Mouse (Mus musculus) brain, embryonic 14.5 days (tissue): ENCODE results near the gene Cdkl3. TPM values are rescaled to one million over a fixed set of nuclear protein-coding genes. Genes with fewer than 3 reads are reported as not detected.

Source experiments
- DNase-seq: peaks from one replicate; pipeline ENCODE4 v3.0.0-alpha.2; 2011; ENCODE audit warnings: low read depth
- CTCF ChIP-seq: fragments of 200-500 bp; IDR thresholded peaks from 2 replicates; pipeline ENCODE4 v1.5.1; 2012; ENCODE audit warnings: inconsistent platforms, mild to moderate bottlenecking, moderate library complexity, borderline replicate concordance; ENCODE audit not compliant: insufficient read depth, insufficient read length; ENCODE audit errors: extremely low read depth
- POLR2A ChIP-seq: fragments of 200-500 bp; IDR thresholded peaks from 2 replicates; pipeline ENCODE4 v1.6.1; 2012; ENCODE audit warnings: mild to moderate bottlenecking, inconsistent platforms, borderline replicate concordance; ENCODE audit not compliant: poor library complexity, insufficient read depth, insufficient read length, severe bottlenecking; ENCODE audit errors: extremely low read depth
- polyA plus RNA-seq: library from polyadenylated mRNA; depleted of rRNA; stranded (reverse); fragments of >200 nt; gene quantifications from 2 replicates; pipeline ENCODE4 v1.2.3, GENCODE M21; 2012

Cdkl3 gene
- polyA plus RNA-seq, 1 experiment = 17.1 TPM

DNA sequence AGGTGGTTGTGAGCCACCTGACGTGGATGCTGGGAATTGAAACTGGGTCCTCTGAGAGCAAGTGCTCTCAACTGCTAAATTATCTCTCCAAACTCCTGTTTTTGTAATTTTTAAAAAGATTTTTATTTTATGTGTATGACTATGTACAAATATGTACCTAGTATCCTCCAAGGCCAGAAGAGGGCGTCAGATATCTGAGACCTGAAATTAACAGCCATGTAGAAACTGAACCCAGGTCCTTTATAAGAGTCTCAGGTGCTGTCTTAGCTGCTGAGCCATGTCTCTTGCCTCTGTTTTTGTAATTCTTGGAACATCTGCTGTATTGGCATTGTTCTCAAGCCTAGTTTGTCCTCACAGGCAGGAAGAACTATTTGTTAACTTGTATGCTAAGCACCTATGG, 34.5 kb upstream of the Cdkl3 start:
- DNase-seq = no peak

DNA sequence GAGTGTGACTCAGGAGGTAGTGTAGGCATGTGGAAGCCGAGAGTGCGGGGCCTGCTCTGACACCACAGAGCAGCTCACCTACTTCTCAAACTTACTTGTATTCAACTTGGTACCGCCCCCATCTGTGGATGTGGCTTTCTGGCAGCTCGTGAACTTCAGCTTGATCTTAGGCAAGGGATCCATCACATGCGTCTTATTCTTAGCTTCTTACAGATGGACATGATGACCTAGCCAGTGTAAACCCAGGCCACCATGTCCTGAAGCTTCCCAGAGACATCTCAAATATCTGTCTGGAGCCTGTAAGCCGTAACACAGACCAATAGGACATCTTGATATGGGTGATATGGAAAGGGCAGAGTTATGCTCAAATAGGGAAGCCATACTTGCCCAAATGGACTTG, 32.4 kb upstream of the Cdkl3 start:
- no peak for DNase-seq
- TF ChIP-seq POLR2A = no peak
- no peak for TF ChIP-seq CTCF

More for the DNA sequence above, 34.5 kb upstream of the Cdkl3 start:
- no peak for TF ChIP-seq POLR2A
- TF ChIP-seq CTCF = no peak

DNA sequence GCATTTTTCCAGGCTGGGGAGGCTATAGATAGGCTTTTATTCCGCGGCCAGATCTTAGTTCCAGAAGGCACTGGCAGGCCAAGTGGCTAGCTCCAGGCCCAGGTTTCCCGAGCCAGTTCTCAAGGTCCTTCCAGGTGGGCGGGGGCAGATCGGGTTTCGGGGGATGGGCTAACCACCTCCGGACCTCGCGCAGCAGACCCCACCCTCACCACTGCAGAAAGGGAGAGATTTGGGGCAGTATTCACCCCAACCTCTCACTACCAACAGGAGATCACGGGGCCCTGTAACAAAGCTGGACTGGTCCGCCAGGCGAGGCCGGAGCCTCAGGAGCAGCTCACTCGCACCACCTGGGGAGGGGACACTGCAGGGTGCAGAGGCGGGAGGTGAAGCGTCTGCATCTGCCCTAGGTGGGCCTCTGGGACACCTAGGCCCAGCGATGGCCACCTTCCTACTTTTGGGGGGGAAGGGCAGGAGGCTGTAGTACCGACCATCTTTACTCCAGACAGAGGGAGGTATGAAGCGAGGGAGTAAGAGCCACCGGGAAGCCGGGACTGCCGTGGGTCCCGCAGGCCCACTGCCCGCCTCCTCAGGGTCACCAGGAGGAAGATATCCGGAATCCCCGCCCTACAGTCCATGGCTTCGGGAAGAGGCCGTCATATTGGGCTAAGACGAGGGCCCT, 4.3 kb upstream of the Cdkl3 start:
- peak; percentile 64 for DNase-seq

DNA sequence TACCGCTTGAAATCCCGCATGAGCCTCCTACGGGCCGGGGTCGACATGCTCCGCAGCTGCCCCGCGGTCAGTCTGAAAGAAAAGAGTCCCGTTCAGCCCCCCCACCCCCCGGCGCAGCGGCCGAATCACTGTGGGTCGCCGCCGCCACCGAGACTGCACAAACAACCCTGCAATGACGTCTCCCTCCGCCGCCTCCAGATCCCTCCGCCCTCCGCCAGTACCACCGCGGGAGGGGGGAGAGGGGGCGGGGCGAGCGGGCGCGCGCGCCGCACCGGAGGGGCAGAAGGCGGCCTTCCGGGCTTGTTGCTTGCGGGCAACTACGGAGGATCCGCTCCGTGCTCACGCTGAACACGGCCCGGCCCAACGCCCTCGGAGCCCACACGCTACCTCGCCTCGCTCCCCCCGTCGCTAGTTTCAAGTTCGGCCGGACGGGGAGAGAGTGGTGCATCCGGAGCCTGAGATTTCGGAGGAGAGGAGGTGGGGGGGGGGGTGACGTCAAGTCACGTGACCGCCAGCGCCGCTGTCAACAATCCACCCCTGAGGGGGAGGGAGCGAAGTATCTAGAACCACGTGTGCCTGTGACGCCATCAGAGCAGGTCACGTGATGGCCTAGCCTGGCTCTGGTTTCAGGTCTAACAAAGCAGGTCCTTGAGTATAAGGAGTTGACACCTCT, 3.6 kb upstream of the Cdkl3 start, which contains the start of gene Ube2b:
Gene Ube2b (minus strand): TSS at position 473 of the 673 bp plus-strand sequence.
- peak; percentile 100 for DNase-seq
- TF ChIP-seq POLR2A (peak; percentile 32; the same call in 1 of the 2 replicates), CTCF (no peak)

More for the DNA sequence above, 4.3 kb upstream of the Cdkl3 start:
- TF ChIP-seq CTCF (no peak), POLR2A (no peak)

DNA sequence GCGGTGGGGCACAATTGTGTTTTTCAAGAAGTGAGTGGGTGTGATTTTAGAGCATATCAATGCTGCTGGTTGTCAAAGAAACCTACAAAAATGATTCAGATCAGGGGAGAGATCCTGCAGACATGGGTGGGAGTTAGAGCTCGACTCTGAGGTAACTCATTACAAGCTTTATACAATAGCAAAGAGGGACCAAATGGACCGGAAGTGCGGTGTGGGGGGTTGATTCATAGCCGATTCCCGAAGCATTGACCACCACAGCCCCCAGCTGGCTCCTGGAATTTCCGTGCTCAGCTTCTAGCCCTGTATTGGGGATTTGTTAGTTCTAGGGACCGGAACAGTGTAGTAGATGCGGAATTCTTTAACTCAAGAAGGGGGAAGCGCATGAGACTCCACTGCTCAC, 2.7 kb upstream of the Cdkl3 start:
- no peak for DNase-seq
- TF ChIP-seq POLR2A (no peak), CTCF (no peak)

DNA sequence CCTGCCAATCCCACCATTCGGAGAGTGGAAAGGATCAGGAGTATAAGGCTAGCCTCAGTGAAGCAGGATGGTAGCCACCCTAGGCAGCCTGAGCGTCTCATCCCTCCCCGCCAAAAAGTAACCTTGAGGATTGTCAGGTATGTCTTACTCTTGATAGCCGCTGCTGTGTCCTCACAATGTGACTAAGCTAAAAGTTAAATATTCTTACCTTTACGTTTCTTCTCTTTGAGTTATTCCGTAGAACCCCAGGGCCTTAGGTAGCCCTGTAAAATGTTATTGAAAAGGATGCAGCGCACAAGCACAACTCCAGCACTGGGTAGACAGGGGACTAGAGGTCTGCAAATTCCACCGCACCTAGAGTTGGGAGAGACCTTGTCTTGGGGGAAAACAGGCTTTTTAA, 2.2 kb upstream of the Cdkl3 start:
- DNase-seq = no peak
- TF ChIP-seq POLR2A (no peak), CTCF (no peak)

DNA sequence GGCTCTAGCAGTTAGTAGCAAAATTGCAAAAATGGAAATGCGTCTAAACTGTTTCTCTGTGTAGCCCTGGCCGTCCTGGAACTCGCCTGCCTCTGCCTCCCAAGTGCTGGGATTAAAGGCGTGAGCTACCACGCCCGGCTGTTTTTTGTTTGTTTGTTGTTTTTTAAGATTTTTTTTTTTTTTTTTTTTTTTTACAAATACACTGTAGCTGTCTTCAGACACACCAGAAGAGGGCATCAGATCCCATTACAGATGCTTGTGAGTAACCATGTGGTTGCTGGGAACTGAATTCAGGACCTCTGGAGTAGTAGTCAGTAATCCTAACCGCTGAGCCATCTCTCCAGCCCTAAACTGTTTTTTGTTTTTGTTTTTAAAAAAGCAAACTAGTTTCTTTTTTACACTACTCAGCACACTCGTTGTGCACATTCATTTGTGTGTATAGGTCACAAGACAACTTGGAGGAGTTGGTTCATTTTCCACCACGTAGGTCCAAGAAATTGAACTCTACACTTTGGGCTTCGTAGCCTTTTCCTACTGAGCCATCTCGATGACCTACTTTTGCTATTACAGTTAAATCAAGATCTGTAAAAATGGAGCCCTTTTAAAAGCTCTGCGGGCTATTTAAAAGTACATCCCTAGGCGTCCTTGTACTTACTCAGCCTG, 1.0 kb upstream of the Cdkl3 start:
- TF ChIP-seq CTCF = no peak
- no peak for TF ChIP-seq POLR2A
- DNase-seq = no peak

DNA sequence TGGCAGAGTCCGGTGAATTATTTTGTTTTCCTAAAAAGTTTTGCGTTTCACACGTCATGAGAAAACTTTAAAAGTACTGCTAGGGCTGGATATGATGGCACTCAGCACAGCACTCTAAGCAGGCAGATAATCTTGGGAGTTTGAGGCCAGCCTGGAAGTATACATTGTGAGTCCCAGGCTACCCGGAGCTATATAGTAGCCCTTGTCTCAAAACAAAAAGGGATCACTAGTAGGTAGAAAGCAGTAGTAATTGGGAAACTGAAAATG, 583 bp upstream of the Cdkl3 start:
- TF ChIP-seq CTCF (no peak), POLR2A (no peak)
- DNase-seq = no peak

DNA sequence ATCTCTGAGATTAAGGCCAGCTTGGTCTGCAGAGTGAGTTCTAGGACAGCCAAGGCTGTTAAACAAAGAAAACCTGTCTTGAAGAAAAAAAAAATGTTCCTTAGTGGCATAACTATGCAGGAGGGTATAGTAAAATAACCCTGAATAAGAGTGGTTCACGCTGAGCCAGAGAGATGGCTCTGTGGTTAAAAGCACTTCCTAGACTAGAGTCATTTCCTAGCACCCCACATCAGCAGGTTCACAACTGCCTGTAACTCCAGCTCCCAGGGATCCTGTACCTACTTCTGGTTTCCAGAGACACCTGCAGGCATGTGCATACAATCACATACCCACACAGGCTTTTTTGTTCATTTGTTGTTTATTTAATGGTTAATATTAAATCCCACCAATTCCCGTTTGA, 1.6 kb downstream of the Cdkl3 start:
- DNase-seq = no peak
- no peak for TF ChIP-seq POLR2A
- no peak for TF ChIP-seq CTCF

DNA sequence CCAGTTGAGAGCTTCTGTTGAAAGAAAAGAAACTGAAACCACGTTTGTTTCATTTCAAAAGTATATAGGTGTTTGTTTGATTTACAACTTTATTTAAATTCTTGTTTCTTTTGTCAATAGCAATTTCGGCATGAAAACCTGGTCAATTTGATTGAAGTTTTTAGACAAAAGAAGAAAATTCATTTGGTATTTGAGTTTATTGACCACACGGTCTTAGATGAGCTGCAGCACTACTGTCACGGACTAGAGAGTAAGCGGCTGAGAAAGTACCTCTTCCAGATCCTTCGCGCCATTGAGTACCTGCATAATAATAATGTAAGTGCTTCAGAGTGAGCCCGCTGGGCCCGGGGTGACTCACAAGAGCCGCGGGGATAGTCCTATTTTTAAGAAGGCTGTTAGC, 7.0 kb downstream of the Cdkl3 start:
- no peak for DNase-seq
- no peak for TF ChIP-seq POLR2A

DNA sequence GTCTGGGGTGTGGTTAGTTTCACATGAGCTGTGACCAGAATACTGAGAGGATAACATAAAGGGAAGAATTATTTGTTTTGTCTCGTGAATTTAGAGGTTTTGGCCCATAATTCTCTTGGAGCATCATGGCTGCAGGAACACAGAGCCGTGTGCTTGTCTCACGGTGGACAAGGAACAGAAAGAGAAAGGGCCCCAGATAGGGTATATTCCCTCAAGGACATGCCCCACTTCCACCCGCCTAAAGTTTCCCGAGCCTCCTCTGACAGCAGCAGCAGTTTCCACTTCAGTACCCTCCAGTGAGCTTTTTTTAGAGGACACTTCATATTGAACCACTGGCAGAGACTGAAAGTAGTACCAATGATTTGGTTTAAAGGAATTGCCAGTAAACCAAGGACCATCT, 7.5 kb downstream of the Cdkl3 start:
- TF ChIP-seq CTCF (no peak), POLR2A (no peak)
- no peak for DNase-seq

DNA sequence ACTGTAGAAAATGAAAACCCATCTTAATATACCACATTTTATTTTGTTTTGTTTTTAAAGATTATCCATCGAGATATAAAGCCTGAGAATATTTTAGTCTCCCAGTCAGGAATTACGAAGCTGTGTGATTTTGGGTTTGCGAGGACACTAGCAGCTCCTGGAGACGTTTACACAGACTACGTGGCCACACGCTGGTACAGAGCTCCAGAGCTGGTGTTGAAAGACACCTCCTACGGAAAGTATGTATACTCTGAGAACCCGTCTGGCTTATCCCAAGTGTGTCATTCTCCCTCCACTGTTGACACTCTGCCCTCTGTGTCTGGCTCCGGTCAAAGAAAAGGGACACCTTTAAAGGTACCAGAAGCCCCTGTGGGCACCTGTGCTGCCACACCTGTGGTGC, 14.2 kb downstream of the Cdkl3 start:
- TF ChIP-seq CTCF = no peak
- TF ChIP-seq POLR2A = no peak
- no peak for DNase-seq

DNA sequence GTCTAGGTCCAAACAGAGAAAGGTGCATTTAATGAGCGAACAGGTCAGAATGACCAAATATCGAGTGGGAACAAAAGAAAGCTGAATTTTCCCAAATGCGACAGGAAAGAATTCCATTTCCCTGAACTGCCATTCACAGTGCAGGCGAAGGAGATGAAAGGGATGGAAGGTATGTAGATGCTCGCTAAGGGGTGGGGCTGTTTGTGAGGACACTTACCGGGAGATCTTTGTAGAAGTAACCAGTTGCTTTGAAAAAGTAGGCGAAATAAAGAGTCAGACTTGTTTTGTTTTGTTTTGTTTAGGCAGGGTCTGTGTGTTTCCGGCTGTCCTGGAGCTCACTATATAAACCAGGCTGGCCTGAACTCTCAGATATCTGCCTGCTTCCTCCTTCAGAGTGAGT, 28.3 kb downstream of the Cdkl3 start:
- TF ChIP-seq POLR2A (no peak), CTCF (no peak)
- no peak for DNase-seq
